Mouse (Mus musculus): ENCODE measurements around the gene Tmf1.

The Tmf1 gene

GRCm38 (mm10) chr6:97178491-97179366, at the start of gene Tmf1:
Gene Tmf1, minus strand, starts transcription at chr6:97179122.
- peak; percentile 96 for DNase-seq (ENCODE audit: low spot score)

DNA sequence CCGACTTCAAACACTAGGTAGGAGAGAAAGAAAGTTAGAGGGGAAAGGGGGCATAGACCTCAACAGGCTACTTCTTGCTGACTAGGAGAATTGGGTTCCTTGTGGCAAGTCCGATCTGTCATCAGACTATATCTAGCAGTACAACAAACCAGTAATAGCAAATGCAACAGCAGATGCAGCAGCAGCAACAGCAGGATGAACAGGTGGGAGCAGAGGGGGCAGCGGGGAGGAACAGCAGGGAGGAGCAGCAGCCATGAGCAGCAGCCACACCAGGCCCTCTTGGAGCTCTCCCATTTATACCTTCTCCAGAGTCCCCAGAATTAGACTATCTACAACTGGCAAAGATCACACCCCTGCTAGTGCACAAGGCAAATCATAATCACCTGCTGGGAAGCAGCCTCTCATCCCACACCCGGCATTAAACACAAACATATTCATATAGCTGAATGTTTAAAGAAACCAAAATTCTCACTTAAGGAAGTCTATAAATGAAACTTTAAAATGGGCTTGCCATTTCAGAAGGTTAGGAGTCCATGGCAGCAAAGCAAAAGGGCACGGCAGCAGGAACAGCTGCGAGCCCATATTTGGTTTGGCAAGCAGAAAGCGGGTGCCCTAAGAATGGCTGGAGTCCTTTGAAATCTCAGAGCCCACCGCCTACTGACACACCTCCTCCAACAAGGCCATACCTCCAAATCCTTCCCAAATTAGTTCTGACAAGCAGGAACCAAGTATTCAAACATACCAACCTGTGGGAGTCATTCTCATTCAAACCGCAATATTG, 48.3 kb upstream of the Tmf1 start:
- DNase-seq (ENCODE audit: low spot score) = no peak

GRCm38 (mm10) chr6:97226083-97226491, 47.2 kb upstream of the Tmf1 start:
- no peak for DNase-seq (ENCODE audit: low spot score)

DNA sequence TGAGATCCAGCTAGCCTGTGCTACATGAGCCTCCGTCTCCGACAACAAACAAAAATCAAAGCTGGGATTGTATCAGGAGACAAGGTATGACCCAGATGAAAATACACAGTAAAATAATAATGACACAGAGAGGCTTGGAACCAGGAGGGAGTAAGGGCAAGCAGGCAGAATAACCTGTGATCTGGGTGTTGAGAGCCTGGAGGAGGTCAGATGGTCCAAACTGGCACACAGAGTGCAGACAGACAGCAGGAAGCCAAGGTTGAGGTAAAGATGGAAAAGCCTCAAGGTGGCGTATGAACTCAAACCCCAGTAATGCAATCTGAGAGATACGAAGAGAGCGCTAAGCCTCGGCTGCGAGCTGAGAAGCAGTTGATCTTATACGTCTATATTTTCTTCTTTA, 45.6 kb upstream of the Tmf1 start:
- no peak for DNase-seq (ENCODE audit: low spot score)

DNA sequence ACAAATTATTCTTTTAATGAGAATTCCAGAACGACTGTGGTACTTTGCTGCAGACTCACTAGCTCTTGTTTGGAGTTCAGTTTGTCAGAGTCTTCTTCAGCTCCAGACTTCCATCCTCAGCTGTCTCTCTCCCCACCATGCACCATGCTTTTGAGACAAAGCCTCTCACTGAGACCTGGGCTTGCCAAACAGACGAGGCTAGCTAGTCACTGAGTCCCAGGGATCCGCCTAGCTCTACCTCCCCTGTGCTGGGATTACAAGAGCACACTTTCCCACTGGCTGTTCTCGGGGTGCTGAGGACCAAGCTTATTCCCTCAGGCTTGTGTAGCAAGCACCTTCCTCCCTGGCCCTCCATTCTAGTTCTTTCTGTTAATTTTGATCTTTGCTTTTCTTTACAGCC, 44.6 kb upstream of the Tmf1 start:
- DNase-seq (ENCODE audit: low spot score) = no peak

- no peak for DNase-seq (ENCODE audit: low spot score)
These were observed 44.1 kb upstream of the Tmf1 start for GRCm38 (mm10) chr6:97222931-97223467.

- DNase-seq (ENCODE audit: low spot score) = no peak
These were observed 43.4 kb upstream of the Tmf1 start for GRCm38 (mm10) chr6:97222321-97222720.

- DNase-seq (ENCODE audit: low spot score) = no peak
These were observed 42.5 kb upstream of the Tmf1 start for GRCm38 (mm10) chr6:97221205-97222025.

DNA sequence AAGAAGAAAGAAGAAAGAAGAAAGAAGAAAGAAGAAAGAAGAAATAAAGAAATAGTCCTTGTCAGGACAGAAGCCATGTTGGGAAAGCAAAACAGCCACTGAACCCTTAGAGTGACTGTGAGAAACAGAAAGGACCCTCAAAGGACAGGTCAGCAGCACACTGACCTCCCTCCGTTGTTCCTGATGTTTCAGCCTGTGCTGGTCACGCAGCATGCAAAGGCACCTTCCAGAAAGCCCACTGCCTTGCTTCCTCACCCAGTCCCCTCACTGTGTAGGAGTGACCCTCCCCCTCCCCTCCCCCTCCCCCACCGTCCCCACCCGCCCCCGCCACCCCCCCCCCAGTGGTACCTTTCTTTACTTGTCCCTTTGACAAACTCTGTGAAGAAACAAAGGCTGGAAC, 41.8 kb upstream of the Tmf1 start:
- no peak for DNase-seq (ENCODE audit: low spot score)

DNA sequence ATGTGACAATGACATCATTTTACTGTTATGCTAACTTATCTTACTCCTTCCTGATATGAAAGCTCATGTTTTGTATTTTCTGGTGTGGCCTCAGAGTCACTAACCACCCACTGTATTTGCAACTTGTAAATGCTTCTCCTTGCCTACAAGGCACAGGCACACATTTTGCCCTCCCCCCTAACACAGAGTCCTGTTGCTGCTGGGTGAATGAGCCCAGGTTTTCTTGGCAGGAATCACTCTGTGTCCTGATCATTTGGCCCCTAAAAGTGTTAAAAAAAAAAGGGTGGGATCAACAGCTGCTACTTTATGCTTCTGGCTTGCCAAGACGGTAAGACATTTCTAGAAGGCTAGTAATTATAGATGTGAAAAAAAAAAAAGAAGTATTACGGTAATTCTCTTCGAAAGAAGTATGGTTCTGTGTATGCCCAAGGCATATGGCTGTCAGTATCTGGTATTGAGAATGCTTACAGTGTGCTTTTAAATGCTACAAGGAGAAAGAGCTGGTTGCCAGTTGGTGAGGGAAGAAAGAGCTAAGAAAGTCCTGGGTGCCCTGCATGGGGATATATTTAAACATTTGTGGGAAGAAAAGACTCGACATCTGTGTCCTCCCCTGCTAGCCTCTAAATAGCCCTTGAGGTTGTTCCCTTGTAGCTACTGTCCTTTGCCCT, 37.4 kb upstream of the Tmf1 start:
- DNase-seq (ENCODE audit: low spot score) = no peak

DNA sequence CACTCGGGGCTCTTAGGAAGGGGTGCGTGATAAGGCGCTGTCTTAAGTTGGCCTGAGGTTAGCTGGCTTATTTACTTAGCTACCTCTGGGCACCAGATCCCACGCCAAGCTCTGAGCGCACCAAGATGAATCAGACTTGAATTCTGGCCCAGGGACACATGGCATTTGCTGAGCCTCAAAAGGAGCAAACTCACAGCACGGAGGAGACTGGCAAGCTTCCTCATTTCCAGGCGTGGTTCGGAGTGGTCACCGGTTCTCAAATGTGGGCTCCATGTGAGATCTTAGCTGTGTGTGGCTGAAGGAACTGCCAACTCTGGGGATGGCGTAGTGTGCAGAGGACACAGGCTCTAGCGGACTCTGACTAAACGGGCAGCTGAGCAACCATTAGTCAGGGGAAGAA, 33.1 kb upstream of the Tmf1 start:
- no peak for DNase-seq (ENCODE audit: low spot score)

DNA sequence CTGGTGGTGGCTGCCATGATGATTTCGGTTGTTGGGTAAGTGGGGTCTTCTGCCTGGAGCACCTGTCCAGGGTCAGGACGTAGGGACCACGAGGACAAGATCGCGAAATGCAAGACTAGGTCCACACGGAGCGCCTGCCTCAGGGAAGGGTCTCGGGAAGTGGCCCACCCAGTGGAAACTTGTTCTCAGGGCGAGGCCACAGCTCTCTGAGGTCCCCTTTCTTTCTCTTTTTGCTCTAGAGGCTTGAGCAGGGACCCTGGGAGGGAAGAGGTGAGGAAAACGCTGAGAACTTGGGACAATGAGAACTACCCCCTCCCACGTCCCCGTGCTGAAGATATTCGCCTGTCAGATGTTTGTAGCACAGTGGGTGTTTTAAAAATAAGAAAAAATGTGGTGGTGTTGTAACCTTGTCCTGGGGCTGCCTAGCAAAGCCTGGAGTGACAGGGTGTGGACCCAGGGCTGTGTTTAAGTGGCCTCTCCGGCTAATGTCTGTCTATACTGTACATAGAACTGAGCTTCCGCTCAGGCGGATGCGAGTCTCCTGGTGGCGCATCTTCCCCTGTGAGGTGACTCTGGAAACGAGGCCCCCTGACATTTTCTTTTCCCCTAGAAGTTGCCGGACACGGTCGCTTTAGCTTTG, 32.2 kb upstream of the Tmf1 start:
- no peak for DNase-seq (ENCODE audit: low spot score)

DNA sequence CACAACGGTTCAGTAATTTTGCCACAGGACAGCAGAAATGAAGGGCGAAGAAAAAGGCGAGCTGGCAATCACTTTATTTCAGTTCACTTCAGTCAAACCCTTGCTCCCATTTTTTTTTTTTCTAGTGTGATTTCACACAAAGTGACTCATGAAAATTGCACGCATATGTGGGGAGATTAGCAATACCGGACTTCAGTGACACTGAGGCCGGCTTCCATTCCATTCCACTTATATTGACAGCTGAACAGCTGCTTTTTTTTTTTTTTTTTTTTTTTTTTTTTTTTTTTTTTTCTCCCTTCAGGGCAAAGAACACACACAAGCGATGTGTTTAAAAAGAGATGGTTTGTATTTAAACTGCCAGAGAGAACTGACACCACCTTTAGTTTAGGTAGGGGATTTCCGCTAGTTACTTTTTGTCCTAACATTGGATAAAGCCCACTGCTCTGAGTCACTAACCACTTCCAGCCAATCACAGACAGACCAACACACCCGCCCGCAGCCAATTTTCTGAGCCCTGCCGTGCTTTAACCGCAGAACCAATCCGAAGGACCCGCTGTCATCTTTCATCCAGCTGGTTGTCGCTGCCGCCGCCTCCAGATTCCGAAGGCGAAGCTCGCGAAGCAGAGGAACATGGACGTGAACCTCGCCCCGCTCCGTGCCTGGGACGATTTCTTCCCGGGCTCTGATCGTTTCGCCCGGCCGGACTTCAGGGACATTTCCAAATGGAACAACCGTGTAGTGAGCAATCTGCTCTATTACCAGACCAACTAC, 31.5 kb upstream of the Tmf1 start, which contains the start of gene Arl6ip5:
Arl6ip5 (plus strand) TSS at position 499 of the 771 bp plus-strand sequence.
- DNase-seq (ENCODE audit: low spot score) = peak; percentile 88

GRCm38 (mm10) chr6:97209751-97210150, 30.8 kb upstream of the Tmf1 start:
- no peak for DNase-seq (ENCODE audit: low spot score)

GRCm38 (mm10) chr6:97209201-97209600, 30.3 kb upstream of the Tmf1 start:
- DNase-seq (ENCODE audit: low spot score) = no peak

- DNase-seq (ENCODE audit: low spot score) = no peak
These were observed 29.5 kb upstream of the Tmf1 start for GRCm38 (mm10) chr6:97208406-97208805.

DNA sequence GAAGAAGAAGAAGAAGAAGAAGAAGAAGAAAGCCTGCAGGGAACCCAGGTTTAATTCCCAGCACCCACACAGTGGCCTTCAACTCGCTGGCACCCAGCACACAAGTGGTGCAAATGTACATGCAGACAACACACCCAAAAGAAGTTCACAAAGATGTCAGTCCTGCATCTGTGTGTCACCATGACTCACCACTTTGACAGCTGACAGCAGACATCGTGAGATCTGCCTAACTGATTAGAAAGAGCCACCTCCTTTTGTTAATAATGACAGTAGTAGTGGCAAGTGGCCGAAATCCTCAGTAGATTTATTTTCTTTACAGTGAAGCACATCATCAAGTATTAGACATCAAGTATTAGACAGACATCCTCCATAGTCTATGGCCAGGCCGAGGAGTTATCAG, 28.2 kb upstream of the Tmf1 start:
- DNase-seq (ENCODE audit: low spot score) = no peak

GRCm38 (mm10) chr6:97205439-97205885, 26.5 kb upstream of the Tmf1 start, which contains the start of gene Uba3:
Gene Uba3, minus strand, starts transcription at chr6:97205647.
- peak; percentile 100 for DNase-seq (ENCODE audit: low spot score)

DNA sequence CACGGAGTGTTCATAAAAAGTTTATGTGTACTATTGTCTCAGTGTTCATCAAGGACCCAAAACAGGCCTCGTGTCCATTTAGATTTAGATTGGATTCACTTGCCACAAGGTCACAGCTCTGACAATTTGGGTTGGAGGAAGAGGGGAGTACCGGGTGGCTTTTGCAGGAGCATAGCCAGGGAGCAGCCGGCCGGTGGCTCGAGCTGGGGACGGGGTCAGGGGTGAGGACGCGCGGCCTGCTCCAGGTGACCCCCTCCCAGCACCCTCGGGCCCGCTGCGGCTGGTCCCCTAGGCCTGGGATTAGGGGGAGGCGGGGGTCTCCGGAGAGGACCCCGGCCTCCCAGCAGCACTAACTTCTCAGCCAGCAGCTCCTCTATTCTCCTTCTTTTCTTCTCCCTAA, 26.0 kb upstream of the Tmf1 start:
- peak; percentile 67 for DNase-seq (ENCODE audit: low spot score)

Measured in testis, postnatal 14 days (tissue).